Mouse (Mus musculus): Measurements from ENCODE around the gene Gng13. TPM values are rescaled to one million over a fixed set of nuclear protein-coding genes. Genes with fewer than 3 reads are reported as not detected.
A peak's percentile ranks its signal among the peaks of the same experiment; 100 is the strongest.

Gng13 gene
- polyA plus RNA-seq (2015; fragmentation: Nextera tagmentation; extraction: Ambion mirVana) = 1.7 and 2.6 TPM in 2 replicates

- peak; percentile 33; the same call in 1 of the 2 replicates for ATAC-seq (ENCODE audit: low FRiP score, low read depth)
- H3K9me3 ChIP-seq = no peaks in the 10 kb centered on the region
- peak within 1 kb of the TSS; percentile 66 for H3K9ac ChIP-seq
- no peak within 1 kb of the TSS for H3K27ac ChIP-seq
- peaks cover 43% of the 10 kb centered on the region for H3K27me3 ChIP-seq
- peak within 1 kb of the TSS; percentile 44 for H3K4me3 ChIP-seq
- peaks cover 26% of the 10 kb centered on the region for H3K36me3 ChIP-seq
- H3K4me1 ChIP-seq = peaks cover 19% of the 10 kb centered on the region
- WGBS = 1% methylated on average over 32 of the region's 45 CpGs
- H3K4me2 ChIP-seq (replicated peaks) = peak within 1 kb of the TSS; percentile 83
Measured at GRCm38 (mm10) chr17:25716711-25717637, at the start of gene Gng13. Gene Gng13 (plus strand): TSS chr17:25717171.

- WGBS = 84% methylated on average over 7 of the region's 7 CpGs
- no peak overlapping the region for H3K4me2 ChIP-seq (replicated peaks)
- ATAC-seq (ENCODE audit: low FRiP score, low read depth) = no peak
- peaks cover 21% of the 10 kb centered on the region for H3K4me1 ChIP-seq
- H3K36me3 ChIP-seq = no peaks in the 10 kb centered on the region
- H3K27ac ChIP-seq = no peak overlapping the region
- H3K27me3 ChIP-seq = no peaks in the 10 kb centered on the region
- no peak overlapping the region for H3K4me3 ChIP-seq
- H3K9me3 ChIP-seq = no peaks in the 10 kb centered on the region
- no peak overlapping the region for H3K9ac ChIP-seq
Measured at GRCm38 (mm10) chr17:25668481-25669055, 48.4 kb upstream of the Gng13 start.

GRCm38 (mm10) chr17:25672982-25673381 is 44.0 kb upstream of the Gng13 start:
- ATAC-seq (ENCODE audit: low FRiP score, low read depth) = no peak
- Histone ChIP-seq H3K36me3 (no peaks in the 10 kb centered on the region), H3K27ac (no peak overlapping the region), H3K27me3 (no peaks in the 10 kb centered on the region), H3K4me1 (peaks cover 11% of the 10 kb centered on the region), H3K9me3 (peaks cover 3% of the 10 kb centered on the region; the same call in 1 of the 2 replicates), H3K4me2 (replicated peaks) (no peak overlapping the region), H3K4me3 (no peak overlapping the region), H3K9ac (no peak overlapping the region)

GRCm38 (mm10) chr17:25677969-25678368 is 39.0 kb upstream of the Gng13 start:
- Histone ChIP-seq H3K27ac (no peak overlapping the region), H3K9me3 (peaks cover 3% of the 10 kb centered on the region; the same call in 1 of the 2 replicates), H3K4me3 (no peak overlapping the region), H3K4me2 (replicated peaks) (no peak overlapping the region), H3K36me3 (no peaks in the 10 kb centered on the region), H3K4me1 (no peaks in the 10 kb centered on the region), H3K9ac (no peak overlapping the region), H3K27me3 (no peaks in the 10 kb centered on the region; the same call in 1 of the 2 replicates)
- WGBS = 50% methylated on average over 6 of the region's 6 CpGs
- ATAC-seq (ENCODE audit: low FRiP score, low read depth) = no peak

GRCm38 (mm10) chr17:25679818-25680217 is 37.2 kb upstream of the Gng13 start:
- H3K4me3 ChIP-seq = no peak overlapping the region
- 11% methylated on average over 5 of the region's 5 CpGs for WGBS
- H3K4me1 ChIP-seq = no peaks in the 10 kb centered on the region
- no peak overlapping the region for H3K27ac ChIP-seq
- H3K9me3 ChIP-seq = peaks cover 3% of the 10 kb centered on the region; the same call in 1 of the 2 replicates
- H3K9ac ChIP-seq = no peak overlapping the region
- ATAC-seq (ENCODE audit: low FRiP score, low read depth) = no peak
- no peaks in the 10 kb centered on the region for H3K36me3 ChIP-seq
- peaks cover 3% of the 10 kb centered on the region; the same call in 1 of the 2 replicates for H3K27me3 ChIP-seq
- no peak overlapping the region for H3K4me2 ChIP-seq (replicated peaks)

DNA sequence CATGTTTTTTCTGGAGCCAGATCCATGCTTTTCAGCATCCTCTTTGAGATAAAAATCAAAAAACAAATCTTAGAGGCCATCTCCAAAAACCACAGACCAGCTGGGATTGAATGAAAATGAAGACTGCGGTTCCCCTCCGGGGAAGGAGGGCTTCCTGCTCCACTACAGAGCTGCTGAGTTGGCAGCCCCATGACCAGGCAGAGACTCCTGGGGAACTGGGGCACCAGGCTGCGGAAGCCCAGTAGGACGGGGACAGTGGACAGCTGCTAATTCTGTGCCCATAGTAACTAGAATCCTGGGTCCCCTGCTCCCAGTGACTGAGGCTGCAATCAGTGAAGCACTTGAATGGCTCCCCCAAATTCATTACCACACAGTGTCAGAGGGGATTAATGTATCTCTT is 35.3 kb upstream of the Gng13 start:
- Histone ChIP-seq H3K9ac (no peak overlapping the region), H3K4me3 (no peak overlapping the region)

DNA sequence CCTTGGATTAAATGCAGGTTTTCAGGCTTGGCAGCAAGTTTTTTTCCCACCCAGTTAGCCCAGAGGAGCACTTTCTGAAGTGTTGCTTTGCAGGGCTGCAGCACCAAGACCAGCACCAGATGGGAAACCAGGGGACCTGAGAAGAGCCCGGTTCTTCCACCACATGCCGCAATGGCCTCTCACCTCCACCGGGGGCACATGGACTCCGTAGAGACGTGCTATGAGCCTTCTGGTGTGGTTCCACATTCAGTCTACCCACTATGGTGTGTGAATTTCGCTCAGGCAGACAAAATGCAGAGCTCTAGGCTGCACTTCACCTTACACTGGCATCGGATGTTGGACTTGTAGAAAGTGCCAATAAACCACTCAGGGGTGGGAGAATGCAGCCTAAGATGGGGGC is 30.6 kb upstream of the Gng13 start:
- Histone ChIP-seq H3K9me3 (no peaks in the 10 kb centered on the region), H3K27ac (no peak overlapping the region), H3K36me3 (no peaks in the 10 kb centered on the region), H3K9ac (no peak overlapping the region), H3K4me2 (replicated peaks) (no peak overlapping the region), H3K4me3 (no peak overlapping the region), H3K27me3 (peaks cover 5% of the 10 kb centered on the region; the same call in 1 of the 2 replicates), H3K4me1 (0 out of 2 replicates have a peak, but pooled peaks cover 5% of the 10 kb centered on the region)
- WGBS = 43% methylated on average over 7 of the region's 7 CpGs
- ATAC-seq (ENCODE audit: low FRiP score, low read depth) = no peak

More for the DNA sequence above, 35.3 kb upstream of the Gng13 start:
- Histone ChIP-seq H3K27me3 (peaks cover 3% of the 10 kb centered on the region), H3K4me2 (replicated peaks) (no peak overlapping the region), H3K4me1 (no peaks in the 10 kb centered on the region), H3K27ac (no peak overlapping the region), H3K36me3 (no peaks in the 10 kb centered on the region), H3K9me3 (no peaks in the 10 kb centered on the region)
- ATAC-seq (ENCODE audit: low FRiP score, low read depth) = no peak
- 89% methylated on average over 4 of the region's 4 CpGs for WGBS

GRCm38 (mm10) chr17:25688922-25689321 is 28.0 kb upstream of the Gng13 start:
- 0 out of 2 replicates have a peak, but pooled peaks cover 5% of the 10 kb centered on the region for H3K4me1 ChIP-seq
- H3K9me3 ChIP-seq = no peaks in the 10 kb centered on the region
- peaks cover 2% of the 10 kb centered on the region; the same call in 1 of the 2 replicates for H3K27me3 ChIP-seq
- no peak overlapping the region for H3K4me2 ChIP-seq (replicated peaks)
- no peak overlapping the region for H3K4me3 ChIP-seq
- H3K9ac ChIP-seq = no peak overlapping the region
- H3K27ac ChIP-seq = no peak overlapping the region
- WGBS = 77% methylated on average over 4 of the region's 4 CpGs
- no peaks in the 10 kb centered on the region for H3K36me3 ChIP-seq
- ATAC-seq (ENCODE audit: low FRiP score, low read depth) = no peak

- Histone ChIP-seq H3K9ac (0 out of 2 replicates have a peak overlapping the region, but pooled peaks have one; percentile 25), H3K9me3 (no peaks in the 10 kb centered on the region), H3K27me3 (no peaks in the 10 kb centered on the region), H3K4me3 (no peak overlapping the region), H3K27ac (no peak overlapping the region), H3K36me3 (no peaks in the 10 kb centered on the region), H3K4me1 (peaks cover 4% of the 10 kb centered on the region; the same call in 1 of the 2 replicates), H3K4me2 (replicated peaks) (no peak overlapping the region)
- ATAC-seq (ENCODE audit: low FRiP score, low read depth) = 0 out of 2 replicates have a peak, but pooled peaks have one; percentile 19
- 32% methylated on average over 1 of the region's 1 CpGs for WGBS
Measured at GRCm38 (mm10) chr17:25696263-25696662, 20.7 kb upstream of the Gng13 start.

DNA sequence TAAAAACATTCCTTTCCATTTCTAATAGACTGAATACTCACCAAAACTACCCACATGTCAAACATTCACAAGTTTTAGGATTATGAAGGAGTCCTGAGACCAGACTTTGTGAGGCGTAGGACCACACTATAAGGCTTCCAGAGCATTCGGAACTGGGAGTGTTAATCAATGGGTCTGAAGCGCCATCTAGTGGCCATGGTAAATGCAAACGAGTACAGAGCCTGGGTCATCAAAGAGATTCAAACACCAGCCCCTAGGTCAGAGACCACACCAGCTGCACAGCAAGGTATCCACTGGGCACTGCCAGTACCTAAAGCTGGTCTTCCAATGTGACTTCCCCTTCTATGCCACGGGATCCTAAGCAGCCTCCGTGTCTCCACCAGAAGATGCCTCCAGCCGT is 18.5 kb upstream of the Gng13 start:
- Histone ChIP-seq H3K4me1 (peaks cover 4% of the 10 kb centered on the region; the same call in 1 of the 2 replicates), H3K27ac (no peak overlapping the region), H3K4me3 (no peak overlapping the region), H3K4me2 (replicated peaks) (no peak overlapping the region), H3K9me3 (no peaks in the 10 kb centered on the region), H3K27me3 (no peaks in the 10 kb centered on the region), H3K9ac (no peak overlapping the region), H3K36me3 (no peaks in the 10 kb centered on the region)
- ATAC-seq (ENCODE audit: low FRiP score, low read depth) = no peak
- 11% methylated on average over 7 of the region's 7 CpGs for WGBS

DNA sequence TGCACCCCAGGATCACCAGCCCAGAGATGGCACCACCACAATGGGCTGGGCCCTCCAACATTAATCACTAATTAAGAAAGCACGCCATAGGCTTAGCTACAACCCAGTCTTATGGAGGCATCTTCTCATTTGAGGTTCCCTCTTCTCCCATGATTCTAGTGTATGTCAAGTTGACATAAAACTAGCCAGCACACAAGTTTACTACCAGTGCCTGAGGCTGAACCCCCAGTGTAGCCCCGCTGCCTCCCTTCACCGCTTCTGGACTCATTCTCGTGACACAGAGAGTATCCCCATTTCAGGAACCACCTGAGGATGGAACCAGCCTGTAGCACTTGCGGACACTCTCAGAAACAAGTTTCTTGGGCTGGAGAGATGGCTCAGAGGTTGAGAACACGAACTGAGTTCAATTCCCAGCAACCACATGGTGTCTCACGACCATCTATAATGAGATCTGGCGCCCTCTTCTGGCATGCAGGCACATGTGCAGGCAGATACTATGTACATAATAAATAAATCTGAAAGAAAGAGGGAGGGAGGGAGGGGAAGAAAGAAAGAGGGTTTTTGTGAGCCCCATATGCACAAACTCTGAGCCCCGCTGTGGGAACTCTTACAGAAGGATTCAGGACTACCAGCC is 16.0 kb upstream of the Gng13 start:
- no peaks in the 10 kb centered on the region for H3K9me3 ChIP-seq
- H3K9ac ChIP-seq = no peak overlapping the region
- no peaks in the 10 kb centered on the region; the same call in 1 of the 2 replicates for H3K27me3 ChIP-seq
- no peak overlapping the region for H3K27ac ChIP-seq
- H3K36me3 ChIP-seq = no peaks in the 10 kb centered on the region
- WGBS = 58% methylated on average over 9 of the region's 9 CpGs
- H3K4me2 ChIP-seq (replicated peaks) = no peak overlapping the region
- H3K4me1 ChIP-seq = peaks cover 4% of the 10 kb centered on the region; the same call in 1 of the 2 replicates
- no peak for ATAC-seq (ENCODE audit: low FRiP score, low read depth)
- H3K4me3 ChIP-seq = no peak overlapping the region

- no peaks in the 10 kb centered on the region for H3K9me3 ChIP-seq
- no peaks in the 10 kb centered on the region for H3K36me3 ChIP-seq
- ATAC-seq (ENCODE audit: low FRiP score, low read depth) = no peak
- no peak overlapping the region for H3K4me3 ChIP-seq
- no peaks in the 10 kb centered on the region for H3K4me1 ChIP-seq
- peaks cover 2% of the 10 kb centered on the region for H3K27me3 ChIP-seq
- H3K9ac ChIP-seq = no peak overlapping the region
- WGBS = 87% methylated on average over 2 of the region's 2 CpGs
- no peak overlapping the region for H3K27ac ChIP-seq
- no peak overlapping the region for H3K4me2 ChIP-seq (replicated peaks)
Measured at GRCm38 (mm10) chr17:25709994-25710393, 7.0 kb upstream of the Gng13 start.
